In the genomic region with DNA sequence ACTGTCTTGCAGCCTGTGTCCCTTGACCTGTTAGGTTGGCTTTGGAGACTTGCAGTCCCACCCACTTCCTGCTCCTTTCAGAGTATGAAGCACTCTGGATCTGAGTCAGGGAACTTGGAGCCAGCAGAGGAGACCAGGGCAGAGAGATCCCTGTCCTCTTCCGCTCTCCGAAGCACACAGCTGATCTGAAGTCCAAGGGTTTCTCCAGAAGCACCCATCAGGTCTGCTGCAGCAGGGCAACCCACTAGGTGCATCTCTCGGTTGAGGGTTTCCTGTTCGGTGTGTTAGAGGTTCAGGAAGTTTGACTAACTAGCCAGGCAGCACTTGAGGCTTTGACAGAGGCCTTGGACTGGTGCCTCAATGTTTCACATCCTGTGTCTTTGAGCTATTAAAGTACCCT, we compare ENCODE assay signal across 8 mouse cellular contexts. TPM values are rescaled to one million over a fixed set of nuclear protein-coding genes. Genes with fewer than 3 reads are reported as not detected.
DNase-seq lines count a peak whose midpoint lies in the region; ATAC-seq and TF ChIP-seq lines count a peak whose summit lies in the region.

No protein-coding gene starts in this region.

- intact Hi-C loops in left cerebral cortex, postnatal 10 days (cut with DNase I) = no loop called here

- ATAC-seq in hindbrain, embryonic 11.5 days (ENCODE audit: low FRiP score) = no peak
- no peak for ATAC-seq in intestine, embryonic 15.5 days
- no peak for ATAC-seq in lung, postnatal 0 days

- H3K9ac ChIP-seq in hindbrain, embryonic 11.5 days (ENCODE audit: low read depth, low read length) = no peak overlapping the region
- H3K9ac ChIP-seq in intestine, embryonic 15.5 days = peak overlapping the region; percentile 33; the same call in 1 of the 2 replicates
- peak overlapping the region; percentile 27 for H3K9ac ChIP-seq in lung, postnatal 0 days (replicated peaks; ENCODE audit: low read depth)

- WGBS in hindbrain, embryonic 10.5 days = 76% methylated on average over 4 of the region's 4 CpGs
- 83% methylated on average over 4 of the region's 4 CpGs for WGBS in hindbrain, embryonic 11.5 days
- 65% methylated on average over 4 of the region's 4 CpGs for WGBS in intestine, embryonic 15.5 days
- WGBS in lung, postnatal 0 days = 5% methylated on average over 4 of the region's 4 CpGs

- TF ChIP-seq POLR2A in bone marrow macrophage, adult 2 months (IDR thresholded peaks at IDR 0.05; ENCODE audit: borderline replicate concordance, low read depth, low read length) = no peak

- H3K27ac ChIP-seq in hindbrain, embryonic 10.5 days = no peak overlapping the region
- no peak overlapping the region for H3K27ac ChIP-seq in hindbrain, embryonic 11.5 days (ENCODE audit: low read depth, low read length)
- peak overlapping the region; percentile 34 for H3K27ac ChIP-seq in bone marrow macrophage, adult 2 months (ENCODE audit: insufficient read depth, low read depth, low read length)
- peak overlapping the region; percentile 81 for H3K27ac ChIP-seq in intestine, embryonic 15.5 days
- H3K27ac ChIP-seq in lung, postnatal 0 days (ENCODE audit: low read length) = peak overlapping the region; percentile 99

- H3K4me3 ChIP-seq in hindbrain, embryonic 10.5 days = 0 out of 2 replicates have a peak overlapping the region, but pooled peaks have one; percentile 6
- H3K4me3 ChIP-seq in hindbrain, embryonic 11.5 days (ENCODE audit: low read depth, low read length) = no peak overlapping the region
- H3K4me3 ChIP-seq in bone marrow macrophage, adult 2 months (ENCODE audit: insufficient read depth, low read length) = peak overlapping the region; percentile 48
- peak overlapping the region; percentile 71 for H3K4me3 ChIP-seq in intestine, embryonic 15.5 days (replicated peaks)
- peak overlapping the region; percentile 93 for H3K4me3 ChIP-seq in lung, postnatal 0 days (ENCODE audit: low read depth, low read length)

- H3K36me3 ChIP-seq in hindbrain, embryonic 10.5 days = no peaks in the 10 kb centered on the region
- no peaks in the 10 kb centered on the region for H3K36me3 ChIP-seq in hindbrain, embryonic 11.5 days (ENCODE audit: control insufficient read depth, insufficient read depth, low read length)
- no peaks in the 10 kb centered on the region for H3K36me3 ChIP-seq in intestine, embryonic 15.5 days
- H3K36me3 ChIP-seq in lung, postnatal 0 days (ENCODE audit: insufficient read depth, low read length) = no peaks in the 10 kb centered on the region; the same call in 1 of the 2 replicates

- no peaks in the 10 kb centered on the region for H3K9me3 ChIP-seq in hindbrain, embryonic 10.5 days
- H3K9me3 ChIP-seq in hindbrain, embryonic 11.5 days (ENCODE audit: control insufficient read depth, low read length) = no peaks in the 10 kb centered on the region
- H3K9me3 ChIP-seq in intestine, embryonic 15.5 days = no peaks in the 10 kb centered on the region
- H3K9me3 ChIP-seq in lung, postnatal 0 days (ENCODE audit: low read length) = no peaks in the 10 kb centered on the region

- peak; percentile 37 for TF ChIP-seq EP300 in lung, postnatal 0 days (IDR thresholded peaks at IDR 0.05)

- no peak overlapping the region for H3K4me2 ChIP-seq in hindbrain, embryonic 11.5 days (replicated peaks; ENCODE audit: low read depth, low read length)
- peak overlapping the region; percentile 82 for H3K4me2 ChIP-seq in intestine, embryonic 15.5 days (replicated peaks)
- peak overlapping the region; percentile 67 for H3K4me2 ChIP-seq in lung, postnatal 0 days (replicated peaks; ENCODE audit: low read depth, low read length)

- TF ChIP-seq CTCF in bone marrow macrophage, adult 2 months (IDR thresholded peaks at IDR 0.05; ENCODE audit: low read depth, low read length) = no peak
- TF ChIP-seq CTCF in lung, postnatal 0 days (IDR thresholded peaks at IDR 0.05) = no peak

- peaks cover 50% of the 10 kb centered on the region for H3K27me3 ChIP-seq in hindbrain, embryonic 10.5 days (ENCODE audit: insufficient read depth, poor library complexity, severe bottlenecking)
- H3K27me3 ChIP-seq in hindbrain, embryonic 11.5 days (ENCODE audit: control insufficient read depth, insufficient read depth, low read length) = peaks cover 18% of the 10 kb centered on the region
- no peaks in the 10 kb centered on the region for H3K27me3 ChIP-seq in intestine, embryonic 15.5 days (replicated peaks)
- no peaks in the 10 kb centered on the region for H3K27me3 ChIP-seq in lung, postnatal 0 days (replicated peaks; ENCODE audit: insufficient read depth, low read length)

- DNase-seq in hindbrain, embryonic 10.5 days (ENCODE audit: low spot score) = no peak
- DNase-seq in hindbrain, embryonic 11.5 days (ENCODE audit: low spot score) = no peak
- peak; percentile 87 for DNase-seq in lung, postnatal 0 days (ENCODE audit: low spot score)
- DNase-seq in cerebellum, adult 18-20 months = no peak
- no peak for DNase-seq in left cerebral cortex, postnatal 10 days (ENCODE audit: extremely low spot score in 1 of 2, low spot score in 2 of 2)
- DNase-seq in right cerebral cortex, postnatal 4 days = no peak

- peaks cover 48% of the 10 kb centered on the region for H3K4me1 ChIP-seq in hindbrain, embryonic 10.5 days (replicated peaks)
- peaks cover 2% of the 10 kb centered on the region; the same call in 1 of the 2 replicates for H3K4me1 ChIP-seq in hindbrain, embryonic 11.5 days (replicated peaks; ENCODE audit: control insufficient read depth, insufficient read depth, low read length)
- H3K4me1 ChIP-seq in bone marrow macrophage, adult 2 months (ENCODE audit: control insufficient read depth, insufficient read depth, low read length) = peaks cover 49% of the 10 kb centered on the region
- H3K4me1 ChIP-seq in intestine, embryonic 15.5 days (replicated peaks) = peaks cover 44% of the 10 kb centered on the region
- H3K4me1 ChIP-seq in lung, postnatal 0 days (ENCODE audit: insufficient read depth, low read depth, low read length) = peaks cover 43% of the 10 kb centered on the region

RNA-seq across cellular contexts. Expression of gene Anxa2, which starts 2.0 kb away (rescaled TPM):
- 146 and 230 TPM in 2 replicates for polyA plus RNA-seq in hindbrain, embryonic 10.5 days (2016; fragmentation: Nextera tagmentation; extraction: Ambion mirVana)
- 243 and 282 TPM in 2 replicates for polyA plus RNA-seq in hindbrain, embryonic 11.5 days (2014; fragmentation: Nextera tagmentation; extraction: Ambion mirVana)
- polyA plus RNA-seq in bone marrow macrophage, adult 2 months (2012; ENCODE audit: insufficient read depth, insufficient read length, missing spikeins) = 470 and 511 TPM in 2 replicates
- polyA plus RNA-seq in intestine, embryonic 15.5 days (2015; fragmentation: Nextera tagmentation; extraction: Ambion mirVana) = 462 and 533 TPM in 2 replicates
- polyA plus RNA-seq in lung, postnatal 0 days (2015; fragmentation: Nextera tagmentation; extraction: Ambion mirVana) = 1,095 and 1,144 TPM in 2 replicates
- 10 to 100 TPM; 15.9 to 17.0 TPM for total RNA-seq in left cerebral cortex, postnatal 10 days (2021)

RNA-seq across cellular contexts. Expression of gene Ice2, which starts 57.7 kb away (rescaled TPM):
- 15.9 and 20.1 TPM in 2 replicates for polyA plus RNA-seq in hindbrain, embryonic 10.5 days (2016; fragmentation: Nextera tagmentation; extraction: Ambion mirVana)
- 20.3 and 24.1 TPM in 2 replicates for polyA plus RNA-seq in hindbrain, embryonic 11.5 days (2014; fragmentation: Nextera tagmentation; extraction: Ambion mirVana)
- polyA plus RNA-seq in bone marrow macrophage, adult 2 months (2012; ENCODE audit: insufficient read depth, insufficient read length, missing spikeins) = 10.1 and 12.1 TPM in 2 replicates
- 15.5 and 15.6 TPM in 2 replicates for polyA plus RNA-seq in intestine, embryonic 15.5 days (2015; fragmentation: Nextera tagmentation; extraction: Ambion mirVana)
- 7.3 and 8.1 TPM in 2 replicates for polyA plus RNA-seq in lung, postnatal 0 days (2015; fragmentation: Nextera tagmentation; extraction: Ambion mirVana)
- 1 to 10 TPM; 8.3 to 8.9 TPM for total RNA-seq in left cerebral cortex, postnatal 10 days (2021)

Comparison
In these comparisons a context has a peak if more than half of its experiments do, and no peak if none do; other contexts are left out.
1. H3K27ac ChIP-seq: peak in bone marrow macrophage, adult 2 months (single experiment), intestine, embryonic 15.5 days (single experiment) and lung, postnatal 0 days (single experiment); none in hindbrain, embryonic 10.5 days (single experiment) and hindbrain, embryonic 11.5 days (single experiment).